Mouse (Mus musculus) E14TG2a.4 (cell line): ENCODE measurements around the gene Taf3.

Experiments
- CTCF ChIP-seq: conservative IDR thresholded peaks from 2 replicates; pipeline ENCODE4 v1.5.1; 2014; ENCODE audit warnings: low read length
- NANOG ChIP-seq: IDR thresholded peaks from 2 replicates; pipeline ENCODE4 v1.6.1; 2014; ENCODE audit warnings: borderline replicate concordance, low read length, mixed read lengths
- POU5F1 ChIP-seq: IDR thresholded peaks from 2 replicates; pipeline ENCODE4 v1.6.1; 2014; ENCODE audit warnings: low read length, borderline replicate concordance

- TF ChIP-seq CTCF (no peak), NANOG (no peak), POU5F1 (no peak)
Observed at GRCm38 (mm10) chr2:9881611-9882023, 166.8 kb downstream of the Taf3 start.
